ENCODE assay signal across 8 mouse cellular contexts in the genomic region with DNA sequence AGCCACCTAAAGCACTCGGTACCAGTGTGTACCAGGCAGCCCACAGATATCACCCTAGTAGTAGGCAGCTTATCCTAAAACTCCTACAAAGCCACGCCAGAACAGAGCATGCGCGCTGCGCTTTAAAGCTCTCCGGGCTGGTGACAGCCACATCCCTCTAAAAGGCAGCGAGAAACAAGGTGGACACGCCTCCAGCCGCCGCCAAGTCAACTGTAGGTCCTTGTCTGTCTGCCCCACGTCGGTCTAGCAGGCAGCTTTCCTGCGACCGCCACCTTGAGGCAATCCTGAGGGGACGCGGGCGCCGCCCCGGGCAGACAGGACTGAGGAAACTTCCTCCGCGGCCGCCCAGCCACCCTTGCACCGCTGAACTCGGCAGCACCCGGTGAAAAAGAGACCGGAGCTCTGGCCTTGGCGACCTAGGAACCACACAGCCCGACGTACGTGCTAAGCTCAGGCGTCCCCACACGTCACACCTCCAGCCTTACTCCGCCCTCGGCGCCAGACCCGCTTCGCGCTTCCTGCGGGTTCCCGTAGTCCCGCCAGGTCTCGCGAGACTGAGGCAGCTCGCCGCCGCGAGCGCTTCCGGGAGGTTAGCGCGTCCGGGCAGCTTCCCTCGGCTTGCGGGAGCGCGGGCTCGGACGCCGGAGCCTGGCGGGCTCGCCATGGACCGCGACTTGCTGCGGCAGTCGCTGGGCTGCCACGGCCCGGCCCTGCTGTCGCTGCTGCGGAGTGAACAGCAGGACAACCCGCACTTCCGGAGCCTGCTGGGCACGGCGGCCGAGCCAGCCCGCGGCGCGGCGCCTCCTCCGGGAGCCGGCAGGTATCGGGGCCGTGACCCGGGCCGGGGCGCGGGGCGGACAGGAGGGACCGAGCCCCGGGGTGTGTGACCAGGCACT. TPM values are rescaled to one million over a fixed set of nuclear protein-coding genes. Genes with fewer than 3 reads are reported as not detected.
A peak's percentile ranks its signal among the peaks of the same experiment; 100 is the strongest.
DNase-seq lines count a peak whose midpoint lies in the region; ATAC-seq lines count a peak whose summit lies in the region.

A gene (plus strand): TSS at position 216 of the 896 bp plus-strand sequence.

- no peaks in the 10 kb centered on the region for H3K27me3 ChIP-seq in hindbrain, embryonic 15.5 days

- H3K4me1 ChIP-seq in hindbrain, embryonic 15.5 days (replicated peaks) = peaks cover 15% of the 10 kb centered on the region

- H3K9ac ChIP-seq in hindbrain, embryonic 15.5 days = peak within 1 kb of the TSS; percentile 96

- peak within 1 kb of the TSS; percentile 99 for H3K27ac ChIP-seq in hindbrain, embryonic 15.5 days (replicated peaks)

- peak within 1 kb of the TSS; percentile 99 for H3K4me3 ChIP-seq in hindbrain, embryonic 15.5 days

- peaks cover 9% of the 10 kb centered on the region; the same call in 1 of the 2 replicates for H3K36me3 ChIP-seq in hindbrain, embryonic 15.5 days

- WGBS in hindbrain, embryonic 15.5 days = under 1% methylated on average over 90 of the region's 90 CpGs

- H3K4me2 ChIP-seq in hindbrain, embryonic 15.5 days = peak within 1 kb of the TSS; percentile 69

- DNase-seq in T-cell, adult 2 months (ENCODE audit: low spot score) = peak; percentile 97
- DNase-seq in cerebellum, postnatal 36 days = peak; percentile 99
- peak; percentile 98 for DNase-seq in frontal cortex, postnatal 36 days (ENCODE audit: low spot score in 2 of 2)
- DNase-seq in left cerebral cortex, adult 11 months (ENCODE audit: low spot score) = peak; percentile 89
- DNase-seq in lung, postnatal 4 days = peak; percentile 98 to 99
- DNase-seq in retina, postnatal 7 days (ENCODE audit: low read depth, low spot score) = peak; percentile 96
- DNase-seq in urinary bladder, adult 2 months (ENCODE audit: low spot score) = peak; percentile 100

- no peaks in the 10 kb centered on the region for H3K9me3 ChIP-seq in hindbrain, embryonic 15.5 days

- ATAC-seq in hindbrain, embryonic 15.5 days (ENCODE audit: low FRiP score, low read depth) = peak; percentile 100

RNA-seq across cellular contexts. Expression of the gene that starts here (rescaled TPM):
- polyA plus RNA-seq in hindbrain, embryonic 15.5 days (2015; fragmentation: Nextera tagmentation; extraction: Ambion mirVana) = 68.3 and 69.9 TPM in 2 replicates
- 37.4 and 43.1 TPM in 2 replicates for polyA plus RNA-seq in urinary bladder, adult 2 months (2012; rRNA removed)

Comparison
In these comparisons a context has a peak if more than half of its experiments do, and no peak if none do; other contexts are left out.
1. Peak in every context shown above with its lines: DNase-seq, ATAC-seq, H3K4me3 ChIP-seq and H3K27ac ChIP-seq.